Mouse (Mus musculus) layer of hippocampus, adult 11-12 months (tissue): ENCODE data around the gene Rpia.

Experiments used
- DNase-seq: peaks from one replicate; pipeline ENCODE4 v3.0.0; 2022; ENCODE audit warnings: low spot score

Gene Rpia

DNA sequence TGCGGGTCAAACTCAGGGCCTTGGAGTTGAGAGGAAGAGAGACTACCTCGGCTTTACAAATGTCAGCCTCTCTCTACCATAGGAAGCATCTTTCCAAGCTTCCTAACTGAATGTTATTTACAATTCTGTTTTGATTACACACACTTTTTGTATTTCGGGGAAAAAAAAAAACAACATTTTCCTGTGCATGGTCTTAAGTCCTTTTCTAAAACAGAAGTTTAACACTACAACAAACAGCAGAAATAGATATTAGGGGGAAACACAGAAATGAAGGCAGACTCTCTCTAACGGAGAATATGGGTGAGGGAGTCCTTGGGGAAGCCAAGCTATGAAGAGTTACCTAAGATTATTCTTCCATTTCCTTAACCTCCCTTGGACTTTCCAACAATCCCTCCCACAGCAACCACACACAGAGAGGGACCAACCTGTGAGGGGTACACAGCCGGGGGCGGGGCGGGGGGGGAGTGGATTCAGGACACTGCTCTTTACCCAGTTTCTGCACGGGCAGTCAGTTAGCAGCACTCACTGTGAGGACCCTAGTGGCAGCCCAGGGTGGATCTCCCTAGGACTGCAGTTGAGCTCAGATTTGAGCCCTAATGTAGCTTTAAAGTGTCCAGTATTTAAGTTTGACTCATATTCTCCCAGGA is 40.7 kb downstream of the Rpia start:
- no peak for DNase-seq

DNA sequence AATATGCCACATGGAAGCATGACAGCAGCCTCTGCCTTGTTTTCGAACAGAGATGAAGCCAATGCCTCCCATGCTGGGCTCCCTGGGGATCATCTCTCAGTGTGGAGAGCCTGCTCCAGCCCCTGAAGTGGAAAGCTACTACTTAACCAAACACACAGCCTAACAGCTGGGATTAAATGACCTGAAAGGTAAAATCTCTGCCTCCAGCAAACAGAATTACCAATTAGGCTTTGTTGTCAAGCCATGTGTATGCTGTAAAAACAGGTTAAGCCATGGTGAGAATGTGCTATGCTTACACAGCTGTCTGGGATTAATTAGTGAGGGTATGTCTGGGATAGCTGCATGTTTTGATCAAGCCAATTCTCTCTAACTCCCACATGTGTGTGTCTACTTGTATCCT is 42.3 kb downstream of the Rpia start:
- no peak for DNase-seq

DNA sequence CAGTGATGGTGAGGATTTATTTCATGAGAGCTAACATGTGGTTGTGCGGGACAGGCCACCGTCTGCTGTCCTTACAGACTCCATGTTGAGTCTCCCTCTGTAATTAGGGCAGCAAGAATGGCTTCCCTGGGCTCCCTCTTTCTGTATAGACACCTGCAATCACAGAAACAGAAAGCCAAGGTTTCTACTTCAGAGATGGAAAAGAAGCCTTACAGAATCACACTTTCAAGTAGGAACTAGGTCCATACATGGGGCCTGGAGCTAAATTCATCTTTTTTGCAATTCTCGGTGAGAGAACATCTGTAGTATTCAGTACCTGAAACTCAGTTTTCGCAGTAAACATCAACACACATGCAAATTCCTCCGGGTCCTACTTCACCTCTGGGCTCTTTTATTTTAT is 44.3 kb downstream of the Rpia start:
- no peak for DNase-seq

DNA sequence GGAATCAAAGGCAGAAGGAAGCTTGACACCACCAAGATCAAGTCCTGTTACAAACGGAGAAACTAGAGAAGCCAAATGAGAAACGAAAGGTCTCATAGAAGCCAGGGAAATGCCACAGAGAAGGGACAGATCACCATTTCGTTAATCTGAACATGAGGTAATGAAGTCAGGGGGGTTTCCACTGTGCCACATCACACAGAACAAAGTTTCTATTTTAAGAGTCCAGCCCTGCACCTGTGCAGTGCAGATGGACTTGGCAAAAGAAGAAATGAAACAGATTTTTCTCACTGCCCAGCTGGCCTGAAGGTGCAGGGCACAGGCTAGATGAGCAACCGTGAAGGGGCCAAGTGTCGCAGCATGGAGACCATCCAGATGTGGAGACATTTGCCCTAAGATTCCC is 48.1 kb downstream of the Rpia start:
- DNase-seq, result no peak

DNA sequence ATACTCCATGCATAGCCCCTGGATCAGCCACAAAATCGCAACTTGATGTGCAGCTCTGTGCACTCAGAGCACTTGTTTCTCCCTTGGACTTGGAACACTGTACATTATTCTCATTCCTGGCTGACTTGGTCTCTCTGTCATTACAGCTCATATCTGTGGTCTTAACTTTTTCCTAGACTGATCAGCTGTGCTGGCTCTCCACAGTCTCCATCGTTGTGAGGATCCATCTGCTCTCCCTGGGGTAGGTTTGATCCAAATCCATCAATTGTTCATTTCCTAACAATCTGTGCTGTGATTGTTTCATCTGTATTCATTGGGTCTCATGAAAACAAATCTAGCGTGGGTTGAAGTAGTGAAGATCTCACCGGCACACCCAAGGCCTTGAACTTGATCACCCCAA is 49.2 kb downstream of the Rpia start:
- peak; percentile 15 for DNase-seq

DNA sequence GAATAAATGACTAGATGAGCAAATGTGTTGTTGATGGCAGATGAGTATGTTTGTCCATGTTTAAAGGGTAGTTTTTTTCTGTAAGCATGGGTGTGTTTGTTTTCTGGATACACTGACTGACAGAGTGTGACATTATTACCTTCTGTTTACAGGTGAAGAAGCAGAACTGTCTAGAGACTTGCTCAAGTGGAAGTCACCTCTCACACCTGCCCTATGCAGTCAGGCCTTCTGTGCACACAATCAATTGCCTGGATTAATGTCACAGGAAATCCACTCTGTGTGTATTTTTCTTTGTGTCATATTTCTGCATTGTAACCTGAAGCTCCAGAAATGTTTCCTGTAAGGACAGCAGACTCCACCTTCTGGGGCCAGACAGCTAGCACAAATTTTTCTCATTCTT is 51.5 kb downstream of the Rpia start:
- no peak for DNase-seq

DNA sequence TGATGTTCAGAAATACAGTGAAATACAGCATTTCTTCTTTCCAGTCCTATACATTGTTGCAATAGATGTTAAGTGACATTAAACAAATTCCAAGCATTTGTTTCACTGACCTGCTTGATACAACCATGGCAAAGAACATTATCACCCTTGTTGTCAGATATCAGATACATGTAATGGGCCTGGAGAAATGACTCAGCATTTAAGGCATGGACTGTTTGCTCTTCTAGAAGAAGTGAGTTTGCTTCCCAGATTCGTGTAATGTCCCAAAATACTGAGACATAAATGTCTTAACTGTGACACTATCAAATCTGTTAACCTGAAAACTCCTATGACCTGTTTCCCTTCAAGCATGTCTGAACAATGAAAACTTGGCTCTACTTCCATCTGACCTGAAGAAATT is 52.6 kb downstream of the Rpia start:
- DNase-seq, result no peak

DNA sequence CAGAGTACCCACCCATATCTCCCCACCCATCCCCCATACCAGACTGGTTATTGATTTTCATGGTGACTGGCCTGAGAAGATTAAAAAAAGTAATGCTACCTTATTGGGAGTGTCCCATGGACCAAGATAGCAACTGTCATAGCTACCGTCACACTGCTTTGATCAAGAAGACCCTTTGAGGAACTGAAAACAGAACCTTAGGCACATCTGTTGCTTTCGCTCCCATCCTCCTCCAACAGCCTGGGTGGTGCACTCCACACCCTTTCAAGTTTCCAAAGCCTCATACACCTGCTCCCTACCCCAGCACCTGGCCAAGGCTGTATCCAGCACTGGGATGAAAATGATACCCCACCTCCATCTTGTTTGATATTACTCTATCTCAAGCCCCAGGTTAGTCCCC is 56.5 kb downstream of the Rpia start:
- no peak for DNase-seq

DNA sequence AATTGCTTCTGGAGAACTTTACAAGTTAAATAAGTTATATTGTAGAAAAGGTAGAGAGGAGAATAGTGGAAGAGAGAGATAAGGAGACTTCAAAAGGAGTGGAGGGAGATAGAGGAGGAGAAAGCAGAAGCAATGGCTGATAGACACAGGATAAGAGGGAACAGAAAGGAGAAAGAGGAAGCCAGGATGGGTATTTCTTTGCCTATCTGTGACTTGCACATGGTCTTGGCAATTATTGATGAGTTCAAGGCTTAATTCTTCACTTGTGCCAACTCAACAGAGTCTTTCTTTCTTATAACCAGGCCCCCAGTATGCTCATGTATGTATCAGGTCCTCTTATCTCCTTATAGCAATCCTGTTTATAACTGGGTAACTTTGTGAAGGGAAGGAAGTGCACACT is 61.2 kb downstream of the Rpia start:
- no peak for DNase-seq

DNA sequence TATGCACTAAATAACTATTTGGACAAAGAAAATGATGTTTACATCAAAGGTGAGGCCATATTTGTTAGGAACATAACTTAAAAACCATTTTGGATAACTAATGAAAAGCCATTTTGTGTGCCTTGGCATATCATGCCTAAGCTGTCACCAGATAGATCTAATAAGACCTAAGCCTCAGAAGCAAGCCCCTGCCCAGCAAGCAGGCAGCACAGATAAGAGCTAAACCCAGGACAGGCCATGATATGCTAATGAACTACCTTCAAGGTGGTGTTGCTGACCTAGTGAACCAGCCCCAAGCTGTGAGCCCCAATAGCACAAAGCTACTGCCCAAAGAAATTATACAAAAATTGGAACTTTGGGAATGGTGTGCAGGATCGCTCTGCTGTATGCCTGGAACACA is 62.9 kb downstream of the Rpia start:
- no peak for DNase-seq

DNA sequence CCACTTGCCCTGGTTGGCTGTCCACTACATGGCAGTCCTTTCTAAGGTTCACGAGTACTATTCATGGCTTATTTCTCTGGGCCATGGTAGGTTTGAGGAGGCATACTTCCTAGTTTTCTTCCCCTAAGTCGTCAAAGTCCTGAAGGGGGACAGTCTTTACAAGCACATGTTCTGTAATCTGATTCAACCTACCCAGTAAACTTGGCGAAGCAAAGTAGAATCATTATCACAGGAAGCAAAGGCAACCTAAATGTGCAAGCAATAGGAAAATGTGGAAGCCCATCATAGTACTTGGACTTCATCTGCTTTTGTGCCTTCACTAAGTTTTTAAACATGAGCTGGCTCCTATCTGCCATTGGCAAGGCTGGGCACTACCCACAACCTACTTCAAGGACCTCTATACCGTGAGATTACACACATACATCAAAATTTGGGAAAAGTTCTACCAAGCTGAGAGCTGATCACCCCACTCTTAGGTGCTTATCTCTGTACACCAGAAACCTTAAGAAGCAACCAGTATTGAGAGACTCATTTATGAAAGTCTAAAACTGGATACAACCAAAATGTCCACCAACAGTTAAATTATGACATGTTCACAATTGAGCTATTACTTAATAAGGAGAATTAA is 64.8 kb downstream of the Rpia start:
- no peak for DNase-seq

DNA sequence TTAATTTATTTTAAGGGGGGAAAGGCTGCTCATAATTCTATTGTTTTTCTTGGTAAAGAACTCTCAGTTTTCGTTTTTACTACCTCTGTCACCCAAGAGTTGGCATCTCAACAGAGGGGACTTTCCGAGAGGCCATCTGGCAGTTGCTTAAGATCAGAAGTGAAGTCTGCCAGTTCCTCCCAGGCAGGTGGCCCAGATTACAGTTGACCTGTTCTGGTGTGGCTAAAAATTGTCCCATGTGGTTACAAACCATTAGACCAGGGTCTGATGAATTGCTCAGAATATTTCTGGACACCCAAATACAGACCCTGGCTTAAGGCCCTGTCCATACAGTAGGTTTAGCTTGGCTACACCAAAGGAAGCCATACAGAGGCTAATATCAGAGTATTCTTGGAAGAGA is 66.4 kb downstream of the Rpia start:
- DNase-seq, result no peak

DNA sequence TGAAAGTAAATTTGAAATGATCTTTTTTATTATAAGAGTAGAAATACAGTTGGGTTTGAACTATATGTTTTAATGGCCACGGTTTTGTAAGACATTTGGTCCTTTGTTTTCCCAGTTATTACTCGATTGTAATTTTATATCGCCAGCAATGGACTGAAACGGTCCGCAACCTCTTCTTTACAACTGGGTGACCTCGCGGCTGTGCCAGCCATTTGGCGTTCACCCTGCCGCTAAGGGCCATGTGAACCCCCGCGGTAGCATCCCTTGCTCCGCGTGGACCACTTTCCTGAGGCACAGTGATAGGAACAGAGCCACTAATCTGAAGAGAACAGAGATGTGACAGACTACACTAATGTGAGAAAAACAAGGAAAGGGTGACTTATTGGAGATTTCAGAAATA is 67.3 kb downstream of the Rpia start:
- DNase-seq, result no peak

DNA sequence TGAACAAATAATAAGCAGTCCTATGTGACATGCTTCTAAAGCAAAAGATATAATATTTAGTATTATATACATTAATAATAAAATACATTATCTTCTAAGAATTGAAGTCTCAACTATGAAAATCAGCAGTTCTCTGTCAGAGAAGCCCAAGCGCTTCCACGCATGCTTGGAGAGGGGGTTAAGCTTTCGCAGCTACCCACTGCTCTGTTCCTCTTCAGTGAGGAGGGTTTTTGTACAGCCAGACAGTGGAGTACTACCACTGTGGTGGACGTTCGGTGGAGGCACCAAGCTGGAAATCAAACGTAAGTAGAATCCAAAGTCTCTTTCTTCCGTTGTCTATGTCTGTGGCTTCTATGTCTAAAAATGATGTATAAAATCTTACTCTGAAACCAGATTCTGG is 69.7 kb downstream of the Rpia start:
- DNase-seq, result no peak

DNA sequence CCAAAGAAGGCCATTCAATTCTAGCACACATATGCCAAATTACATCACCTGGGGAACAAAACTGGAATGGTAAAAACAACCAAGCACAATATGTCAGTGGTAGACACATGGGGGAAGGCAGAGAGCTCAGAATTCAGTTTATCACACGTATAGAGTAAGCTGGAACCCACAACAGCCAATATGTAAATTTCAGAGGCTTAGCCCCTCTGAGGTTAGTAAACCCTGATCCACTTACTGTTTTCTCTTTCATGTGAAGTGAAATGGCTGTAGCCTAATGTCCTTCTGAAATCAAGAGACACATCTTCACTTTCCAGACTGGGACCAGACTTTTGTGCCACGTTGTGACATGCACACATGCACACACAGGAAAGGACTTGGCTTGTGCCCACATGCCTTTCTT is 73.3 kb downstream of the Rpia start:
- no peak for DNase-seq

DNA sequence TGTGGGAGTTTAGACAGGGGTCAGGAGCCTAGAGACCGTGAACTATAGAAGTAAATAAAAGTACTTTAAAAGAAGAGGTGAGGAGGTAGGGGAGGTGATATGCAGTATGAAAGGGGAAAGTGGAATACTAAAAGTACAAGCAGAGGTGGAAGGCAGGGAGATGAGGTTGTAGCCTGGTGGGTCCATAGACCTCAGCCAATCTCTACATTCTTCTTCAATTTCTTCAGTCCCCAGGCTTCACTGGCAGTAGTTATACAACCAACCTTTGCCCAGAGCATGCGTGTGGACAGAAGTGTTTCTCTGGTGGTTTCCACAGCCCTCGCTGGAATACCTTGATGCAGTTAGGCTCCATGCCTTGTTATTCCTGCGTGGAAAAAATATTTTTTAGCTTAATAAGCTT is 73.9 kb downstream of the Rpia start:
- no peak for DNase-seq

DNA sequence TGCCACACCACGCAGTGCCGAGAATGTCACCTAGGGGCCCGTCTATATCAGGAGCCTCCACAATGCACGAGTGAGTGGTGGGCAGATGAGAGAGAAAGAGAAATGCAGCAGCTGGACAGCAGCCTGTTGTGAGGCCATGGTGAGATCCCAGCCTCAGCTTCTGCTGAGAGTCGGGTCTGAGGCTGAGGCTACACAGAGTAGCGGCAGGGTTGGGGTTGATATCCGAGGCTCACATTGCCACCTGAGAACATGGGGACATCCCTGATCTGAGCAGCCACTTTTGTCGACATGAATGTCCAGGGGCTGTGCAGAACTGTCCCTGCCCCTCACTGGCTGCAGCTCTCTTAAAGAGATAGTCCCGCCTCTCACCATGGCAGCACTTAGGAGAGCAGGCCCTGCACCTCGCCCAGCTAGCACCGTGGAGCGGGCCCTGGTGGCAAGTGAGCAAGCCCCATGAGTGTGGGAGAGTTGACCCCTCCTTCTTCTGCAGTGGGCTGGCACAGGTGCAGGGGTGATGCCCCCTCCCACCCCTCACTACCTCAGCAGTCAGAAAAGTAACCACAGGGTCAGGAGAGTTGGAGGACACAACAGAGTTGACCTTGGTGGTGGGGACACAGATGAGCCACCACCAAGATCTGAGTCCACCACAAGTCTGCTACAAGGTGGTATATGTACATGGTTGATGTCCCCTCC is 75.2 kb downstream of the Rpia start:
- no peak for DNase-seq
